Mouse (Mus musculus) ovary, adult 10 weeks (tissue): ENCODE measurements around the gene 4933414I15Rik. TPM values are rescaled to one million over a fixed set of nuclear protein-coding genes. Genes with fewer than 3 reads are reported as not detected.

ENCODE experiments used
- polyA plus RNA-seq: library from polyadenylated mRNA; stranded (reverse); fragments of 350-450 nt; fragmentation: Illumina TruSeq; extraction: RNeasy Lipid Tissue Mini Kit (QIAGEN cat#74804); gene quantifications from one replicate; pipeline ENCODE4 v1.2.3, GENCODE M21; 2014

4933414I15Rik gene
- not detected for polyA plus RNA-seq

GRCm38 (mm10) chr11:50943506-50943905, at the start of gene 4933414I15Rik:
4933414I15Rik (minus strand) TSS chr11:50943765.

GRCm38 (mm10) chr11:50981667-50982066, 38.1 kb upstream of the 4933414I15Rik start, which contains the start of gene Olfr1377:
Olfr1377 (plus strand) TSS chr11:50981967.

GRCm38 (mm10) chr11:50966230-50966629, 22.7 kb upstream of the 4933414I15Rik start, which contains the start of gene Olfr1378:
Olfr1378 (plus strand) TSS chr11:50966530.

GRCm38 (mm10) chr11:50953665-50954064, 10.1 kb upstream of the 4933414I15Rik start, which contains the start of gene Prop1:
Prop1 (minus strand) TSS chr11:50953765.

GRCm38 (mm10) chr11:50931451-50931866, 12.1 kb downstream of the 4933414I15Rik start, which contains the start of gene Zfp354b:
Zfp354b (minus strand) TSS chr11:50931633.

GRCm38 (mm10) chr11:50915671-50916320, 27.8 kb downstream of the 4933414I15Rik start, which contains the start of gene Zfp2:
Zfp2 (minus strand) TSS chr11:50916165.

Other genes starting within 250 kb of the 4933414I15Rik start
- 49.8 TPM for gene Zfp354c, start 116.0 kb downstream of the 4933414I15Rik start, polyA plus RNA-seq
- gene Zfp879, start 102.2 kb downstream of the 4933414I15Rik start, polyA plus RNA-seq = 1.9 TPM
- gene Grm6, start 93.1 kb downstream of the 4933414I15Rik start, polyA plus RNA-seq = not detected
- 6.3 TPM for gene Zfp454, start 56.1 kb downstream of the 4933414I15Rik start, polyA plus RNA-seq
- 35.4 TPM for gene Zfp2, start 27.6 kb downstream of the 4933414I15Rik start, polyA plus RNA-seq
- gene Zfp354b, start 12.1 kb downstream of the 4933414I15Rik start, polyA plus RNA-seq = 8.4 TPM
- gene Prop1, start 10.0 kb upstream of the 4933414I15Rik start, polyA plus RNA-seq = not detected
- not detected for gene Olfr1378, start 22.8 kb upstream of the 4933414I15Rik start, polyA plus RNA-seq
- not detected for gene Olfr1377, start 38.2 kb upstream of the 4933414I15Rik start, polyA plus RNA-seq
- not detected for gene Olfr51, start 59.8 kb upstream of the 4933414I15Rik start, polyA plus RNA-seq
- not detected for gene Olfr54, start 70.5 kb upstream of the 4933414I15Rik start, polyA plus RNA-seq
- gene Olfr1375, start 104.3 kb upstream of the 4933414I15Rik start, polyA plus RNA-seq = not detected
- gene Zfp354a, start 115.5 kb upstream of the 4933414I15Rik start, polyA plus RNA-seq = 24.9 TPM